Mouse (Mus musculus) hindbrain, postnatal 0 days (tissue): ENCODE measurements at regions not wholly inside any gene's neighbourhood (a gene's known extent, or its start where the extent isn't known, plus 50 kb on each side); places are given as distances from the start of the nearest gene placed in this dataset.
A peak's percentile ranks its signal among the peaks of the same experiment; 100 is the strongest.

ENCODE experiments used
- ATAC-seq: fragments of 200-750 bp; cut with Nextera tagmentation; 2 replicates; pipeline ENCODE4 v1.8.0; 2017; ENCODE audit warnings: mild to moderate bottlenecking, moderate TSS enrichment, moderate library complexity
- DNase-seq: peaks from one replicate; pipeline ENCODE4 v3.0.0-alpha.2; 2015; ENCODE audit warnings: low spot score
- H3K27ac ChIP-seq: fragments of 300-500 bp; sonication (generic); 2 replicates; pipeline ENCODE4 v1.5.1; 2014; ENCODE audit warnings: mild to moderate bottlenecking
- H3K27me3 ChIP-seq: fragments of 300-500 bp; sonication (generic); 2 replicates; pipeline ENCODE4 v1.6.1; 2014; ENCODE audit warnings: low read length, mixed read lengths; ENCODE audit not compliant: insufficient read depth
- H3K36me3 ChIP-seq: fragments of 300-500 bp; sonication (generic); 2 replicates; pipeline ENCODE4 v1.6.1; 2014; ENCODE audit warnings: low read length, mixed read lengths; ENCODE audit not compliant: insufficient read depth
- H3K4me1 ChIP-seq: fragments of 300-500 bp; sonication (generic); 2 replicates; pipeline ENCODE4 v1.6.1; 2014; ENCODE audit warnings: antibody characterized with exemption, low read length, mixed read lengths; ENCODE audit not compliant: insufficient read depth
- H3K4me2 ChIP-seq: fragments of 300-500 bp; sonication (generic); 2 replicates; pipeline ENCODE4 v1.6.1; 2014; ENCODE audit warnings: low read depth, mild to moderate bottlenecking, low read length, moderate library complexity, mixed read lengths
- H3K4me3 ChIP-seq: fragments of 300-500 bp; sonication (generic); 2 replicates; pipeline ENCODE4 v1.5.1; 2014; ENCODE audit warnings: low read length
- H3K9ac ChIP-seq: fragments of 300-500 bp; sonication (generic); replicated peaks from 2 replicates; pipeline ENCODE4 v1.6.1; 2014; ENCODE audit warnings: mild to moderate bottlenecking, low read length, moderate library complexity, mixed read lengths
- H3K9me3 ChIP-seq: fragments of 300-500 bp; sonication (generic); 2 replicates; pipeline ENCODE4 v1.6.1; 2016; ENCODE audit warnings: low read length, mixed read lengths
- CTCF ChIP-seq: IDR thresholded peaks from 2 replicates; pipeline ENCODE4 v1.5.1; 2016; ENCODE audit warnings: antibody characterized with exemption, control low read depth, low read depth
- WGBS: fragments of 180-500 bp; shearing (Covaris S2); extraction: QIAGEN DNeasy Blood & Tissue Kit; methylation state at CpG from one replicate; pipeline ENCODE4 v1.1.7; 2014; 5-methylcytosine and 5-hydroxymethylcytosine counted together

GRCm38 (mm10) chr6:59968701-59969100 lies 542.6 kb upstream of the Gprin3 start:
- TF ChIP-seq CTCF: no peak
- no peaks in the 10 kb centered on the region for H3K9me3 ChIP-seq
- DNase-seq: no peak
- H3K27me3 ChIP-seq: no peaks in the 10 kb centered on the region
- no peak for ATAC-seq
- H3K9ac ChIP-seq: no peak overlapping the region
- WGBS: 40% methylated on average over 1 of the region's 1 CpGs
- H3K27ac ChIP-seq: no peak overlapping the region
- no peaks in the 10 kb centered on the region for H3K4me1 ChIP-seq
- no peak overlapping the region for H3K4me3 ChIP-seq
- no peak overlapping the region for H3K4me2 ChIP-seq
- no peaks in the 10 kb centered on the region for H3K36me3 ChIP-seq

- TF ChIP-seq CTCF: no peak
- Histone ChIP-seq H3K4me2 (no peak overlapping the region), H3K36me3 (no peaks in the 10 kb centered on the region), H3K4me3 (no peak overlapping the region), H3K27me3 (no peaks in the 10 kb centered on the region), H3K9me3 (no peaks in the 10 kb centered on the region), H3K4me1 (no peaks in the 10 kb centered on the region), H3K27ac (no peak overlapping the region), H3K9ac (no peak overlapping the region)
- ATAC-seq (no peak), DNase-seq (no peak)
- 89% methylated on average over 4 of the region's 4 CpGs for WGBS
These were observed 542.1 kb upstream of the Gprin3 start for GRCm38 (mm10) chr6:59968222-59968621.

DNA sequence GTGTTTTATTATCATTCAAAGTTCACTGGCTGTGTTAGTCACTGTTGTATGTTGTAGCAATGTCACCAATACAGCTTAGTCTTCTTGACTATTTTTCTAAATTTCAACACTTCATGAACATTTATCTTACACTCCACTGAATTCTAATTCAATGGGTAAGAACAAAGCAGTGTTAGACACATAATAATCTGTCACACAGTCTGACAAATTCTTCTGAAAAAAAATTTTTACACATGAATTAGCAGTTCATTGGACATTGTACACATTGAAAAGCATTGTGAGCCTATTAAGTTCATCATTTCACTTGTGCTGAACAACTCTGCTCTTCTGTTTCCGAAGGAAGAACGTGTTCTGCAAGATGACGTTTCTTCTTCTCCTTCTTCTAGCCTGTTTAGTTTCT lies 509.0 kb upstream of the Gprin3 start:
- H3K4me1 ChIP-seq: no peaks in the 10 kb centered on the region
- no peaks in the 10 kb centered on the region for H3K36me3 ChIP-seq
- no peak overlapping the region for H3K4me2 ChIP-seq
- no peaks in the 10 kb centered on the region for H3K9me3 ChIP-seq
- TF ChIP-seq CTCF: no peak
- no peak overlapping the region for H3K4me3 ChIP-seq
- H3K27ac ChIP-seq: no peak overlapping the region
- ATAC-seq (0 out of 2 replicates have a peak, but pooled peaks have one; percentile 49), DNase-seq (peak; percentile 12)
- no peaks in the 10 kb centered on the region for H3K27me3 ChIP-seq
- 42% methylated on average over 3 of the region's 3 CpGs for WGBS
- H3K9ac ChIP-seq: no peak overlapping the region

DNA sequence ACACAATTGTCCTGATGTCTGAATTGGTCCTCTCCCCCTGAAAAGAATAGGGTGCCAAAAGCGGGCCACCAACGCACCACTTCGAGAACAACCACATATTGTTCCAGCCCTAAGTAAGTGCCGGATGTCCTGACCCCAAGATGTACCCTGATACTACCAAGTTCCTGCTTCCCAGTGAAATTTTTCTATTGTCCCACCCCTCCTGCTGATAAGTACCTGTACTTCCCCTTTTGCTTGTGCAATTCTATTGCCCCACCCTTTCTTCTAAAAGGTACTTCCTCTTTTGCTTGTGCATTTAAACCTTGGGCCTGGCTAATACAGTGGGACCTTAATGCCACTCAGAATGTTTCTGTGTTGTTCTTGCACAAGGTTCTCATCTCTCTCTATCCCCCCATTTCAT lies 473.7 kb upstream of the Gprin3 start:
- no peak for DNase-seq
- no peaks in the 10 kb centered on the region for H3K27me3 ChIP-seq
- TF ChIP-seq CTCF: no peak
- no peaks in the 10 kb centered on the region for H3K9me3 ChIP-seq
- H3K36me3 ChIP-seq: no peaks in the 10 kb centered on the region
- no peak overlapping the region for H3K9ac ChIP-seq
- 87% methylated on average over 4 of the region's 4 CpGs for WGBS
- H3K4me3 ChIP-seq: no peak overlapping the region
- H3K27ac ChIP-seq: no peak overlapping the region
- no peaks in the 10 kb centered on the region for H3K4me1 ChIP-seq
- no peak for ATAC-seq
- no peak overlapping the region for H3K4me2 ChIP-seq
